Mouse (Mus musculus) hindbrain, embryonic 11.5 days (tissue): ENCODE data around the gene Slc7a5. TPM values are rescaled to one million over a fixed set of nuclear protein-coding genes. Genes with fewer than 3 reads are reported as not detected.
A peak's percentile ranks its signal among the peaks of the same experiment; 100 is the strongest.

Source experiments
- ATAC-seq: fragments of 200-750 bp; cut with Nextera tagmentation; 2 replicates; pipeline ENCODE4 v1.8.0; 2017; ENCODE audit warnings: mild to moderate bottlenecking, moderate TSS enrichment, moderate library complexity; ENCODE audit not compliant: low FRiP score
- DNase-seq: peaks from one replicate; pipeline ENCODE4 v3.0.0-alpha.2; 2015; ENCODE audit warnings: low spot score
- H3K27ac ChIP-seq: fragments of 300-500 bp; sonication (generic); 2 replicates; pipeline ENCODE4 v1.5.1; 2014; ENCODE audit warnings: mild to moderate bottlenecking, low read depth, low read length
- H3K27me3 ChIP-seq: fragments of 300-500 bp; sonication (generic); 2 replicates; pipeline ENCODE4 v1.6.1; 2014; ENCODE audit warnings: mild to moderate bottlenecking, low read length, moderate library complexity, mixed read lengths; ENCODE audit not compliant: control insufficient read depth, insufficient read depth
- H3K36me3 ChIP-seq: fragments of 300-500 bp; sonication (generic); 2 replicates; pipeline ENCODE4 v1.6.1; 2014; ENCODE audit warnings: mild to moderate bottlenecking, low read length, moderate library complexity, mixed read lengths; ENCODE audit not compliant: control insufficient read depth, insufficient read depth
- H3K4me1 ChIP-seq: fragments of 300-500 bp; sonication (generic); replicated peaks from 2 replicates; pipeline ENCODE4 v1.6.1; 2014; ENCODE audit warnings: low read length, mixed read lengths; ENCODE audit not compliant: control insufficient read depth, insufficient read depth
- H3K4me2 ChIP-seq: fragments of 300-500 bp; sonication (generic); replicated peaks from 2 replicates; pipeline ENCODE4 v1.6.1; 2014; ENCODE audit warnings: mild to moderate bottlenecking, low read depth, low read length
- H3K4me3 ChIP-seq: fragments of 300-500 bp; sonication (generic); 2 replicates; pipeline ENCODE4 v1.5.1; 2014; ENCODE audit warnings: low read depth, low read length
- H3K9ac ChIP-seq: fragments of 300-500 bp; sonication (generic); 2 replicates; pipeline ENCODE4 v1.6.1; 2014; ENCODE audit warnings: low read depth, low read length
- H3K9me3 ChIP-seq: fragments of 300-500 bp; sonication (generic); 2 replicates; pipeline ENCODE4 v1.6.1; 2016; ENCODE audit warnings: low read length; ENCODE audit not compliant: control insufficient read depth
- WGBS: fragments of 180-500 bp; shearing (Covaris S2); extraction: QIAGEN DNeasy Blood & Tissue Kit; methylation state at CpG from one replicate; pipeline ENCODE4 v1.1.7; 2014; 5-methylcytosine and 5-hydroxymethylcytosine counted together
- polyA plus RNA-seq: library from polyadenylated mRNA; unstranded; fragments of >200 nt; fragmentation: Nextera tagmentation; extraction: Ambion mirVana; gene quantifications from 2 replicates; pipeline ENCODE4 v1.2.1, GENCODE M21; 2014

Gene Slc7a5
- polyA plus RNA-seq, 1 experiment from 2014 or later: 23.3 TPM

DNA sequence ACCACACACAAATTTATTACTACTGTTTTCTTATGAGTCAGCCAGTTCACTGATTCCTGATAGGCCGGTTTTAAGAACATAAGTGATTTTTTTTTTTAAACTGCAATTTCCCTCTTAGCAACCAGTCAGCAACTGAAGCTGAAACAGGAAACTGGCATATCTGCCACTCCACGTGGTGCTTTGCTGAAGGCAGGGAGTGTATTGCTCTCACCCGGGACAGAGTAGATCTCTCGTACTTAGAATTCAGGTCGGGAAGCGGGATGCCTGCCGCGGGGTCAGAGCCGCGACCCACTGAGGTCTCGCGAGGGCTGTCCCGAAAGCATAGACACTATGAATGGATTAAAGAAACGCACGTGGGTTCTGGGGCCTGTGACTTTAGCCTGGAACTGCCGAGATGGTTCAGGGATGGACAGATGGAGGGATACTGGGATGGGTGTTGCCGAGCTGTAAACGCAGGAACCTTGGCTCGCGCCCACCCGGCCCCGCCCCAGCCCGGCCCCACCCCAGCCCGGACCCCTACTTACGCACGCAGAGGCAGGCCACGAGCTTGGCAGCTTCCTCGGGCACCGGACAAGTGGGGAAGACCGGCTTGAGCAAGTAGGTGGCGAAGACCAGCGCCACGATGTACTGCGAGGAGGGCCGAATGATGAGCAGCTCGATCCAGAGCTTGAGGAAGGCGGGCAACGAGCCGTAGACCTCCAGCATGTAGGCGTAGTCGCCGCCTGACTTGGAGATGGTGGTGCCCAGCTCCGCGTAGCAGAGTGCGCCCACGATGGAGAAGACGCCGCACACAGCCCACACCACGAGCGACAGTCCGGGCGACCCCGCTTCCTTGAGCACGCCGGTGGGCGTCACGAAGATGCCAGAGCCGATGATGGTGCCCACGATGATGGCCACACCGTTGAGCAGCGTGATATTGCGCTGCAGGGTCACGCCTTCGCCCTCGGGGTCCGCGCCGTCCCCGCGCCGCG is 667 bp downstream of the Slc7a5 start:
- H3K4me3 ChIP-seq: peak overlapping the region; percentile 70
- no peak overlapping the region for H3K27ac ChIP-seq
- H3K27me3 ChIP-seq: peaks cover 2% of the 10 kb centered on the region; the same call in 1 of the 2 replicates
- no peaks in the 10 kb centered on the region for H3K36me3 ChIP-seq
- ATAC-seq (peak; percentile 74), DNase-seq (peak; percentile 66)
- peaks cover 6% of the 10 kb centered on the region; the same call in 1 of the 2 replicates for H3K4me1 ChIP-seq
- H3K9me3 ChIP-seq: no peaks in the 10 kb centered on the region
- H3K9ac ChIP-seq: peak overlapping the region; percentile 67
- under 1% methylated on average over 64 of the region's 72 CpGs for WGBS
- peak overlapping the region; percentile 98 for H3K4me2 ChIP-seq

DNA sequence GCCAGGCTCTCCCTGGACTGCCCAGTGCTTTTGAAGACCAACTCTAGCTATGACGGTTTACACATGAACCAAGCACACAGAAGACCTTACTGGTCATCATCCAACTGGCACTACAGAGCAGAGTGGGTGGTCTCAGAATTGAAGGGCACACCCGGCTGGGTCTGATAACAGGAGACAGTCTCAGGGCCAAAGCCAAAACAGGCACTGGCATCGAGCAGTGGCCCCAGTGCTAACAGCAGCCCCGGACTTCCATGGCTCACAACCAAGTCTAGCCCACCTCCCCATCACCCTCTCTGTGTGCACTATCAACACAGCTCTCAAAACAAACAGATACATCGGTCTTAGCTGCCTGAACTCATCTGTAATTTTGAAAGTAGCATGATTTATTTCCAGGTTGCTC is 1.6 kb downstream of the Slc7a5 start:
- Histone ChIP-seq H3K27me3 (peaks cover 2% of the 10 kb centered on the region; the same call in 1 of the 2 replicates), H3K4me2 (peak overlapping the region; percentile 98), H3K9me3 (no peaks in the 10 kb centered on the region), H3K4me1 (peaks cover 6% of the 10 kb centered on the region; the same call in 1 of the 2 replicates), H3K27ac (no peak overlapping the region), H3K4me3 (peak overlapping the region; percentile 70), H3K9ac (0 out of 2 replicates have a peak overlapping the region, but pooled peaks have one; percentile 27), H3K36me3 (no peaks in the 10 kb centered on the region)
- 42% methylated on average over 5 of the region's 5 CpGs for WGBS
- DNase-seq: no peak
- no peak for ATAC-seq

DNA sequence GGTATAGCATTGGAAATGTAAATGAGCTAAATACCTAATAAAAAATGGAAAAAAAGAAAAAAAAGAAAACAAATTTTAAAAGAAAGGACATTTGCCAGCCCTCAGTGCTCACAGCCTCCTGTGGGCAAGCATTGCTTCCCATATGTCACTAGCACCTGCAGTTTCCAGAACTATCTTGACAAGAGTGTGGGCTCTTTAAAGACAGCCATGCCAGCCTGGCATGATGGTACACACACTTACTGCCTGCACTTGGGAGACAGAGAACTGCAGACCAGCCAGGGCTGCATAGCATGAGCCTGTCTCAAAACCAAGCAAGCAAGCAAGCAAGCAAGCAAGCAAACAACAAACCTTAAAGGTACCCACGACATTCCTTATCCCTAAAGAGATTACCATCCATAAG is 2.1 kb downstream of the Slc7a5 start:
- Histone ChIP-seq H3K36me3 (no peaks in the 10 kb centered on the region), H3K4me2 (peak overlapping the region; percentile 98; the same call in 1 of the 2 replicates), H3K9ac (0 out of 2 replicates have a peak overlapping the region, but pooled peaks have one; percentile 27), H3K4me1 (peaks cover 6% of the 10 kb centered on the region; the same call in 1 of the 2 replicates), H3K27me3 (peaks cover 2% of the 10 kb centered on the region; the same call in 1 of the 2 replicates), H3K4me3 (peak overlapping the region; percentile 70), H3K9me3 (no peaks in the 10 kb centered on the region), H3K27ac (no peak overlapping the region)
- ATAC-seq (no peak), DNase-seq (no peak)
- WGBS: 75% methylated on average over 1 of the region's 1 CpGs

DNA sequence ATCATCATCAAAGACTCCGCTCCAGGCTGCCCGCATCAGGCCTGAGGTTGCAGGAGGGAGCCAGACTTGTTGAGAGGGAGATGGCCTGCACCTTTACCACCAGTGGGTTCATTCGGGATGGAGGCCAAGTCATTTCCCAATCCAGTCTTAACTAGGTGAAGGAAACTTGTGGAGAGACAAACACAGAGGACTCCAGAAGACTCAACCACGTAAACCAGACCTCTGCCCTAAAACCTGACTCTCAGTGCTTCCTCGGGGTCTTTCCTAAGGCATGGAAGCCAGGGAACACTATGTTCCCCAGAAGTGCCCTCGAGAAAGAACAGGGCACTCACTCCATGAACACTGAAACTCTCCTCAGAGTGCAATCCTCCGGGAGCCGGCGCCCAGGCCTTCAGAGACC is 2.5 kb downstream of the Slc7a5 start:
- DNase-seq (no peak), ATAC-seq (no peak)
- Histone ChIP-seq H3K27ac (no peak overlapping the region), H3K36me3 (no peaks in the 10 kb centered on the region), H3K27me3 (peaks cover 2% of the 10 kb centered on the region; the same call in 1 of the 2 replicates), H3K4me1 (peaks cover 6% of the 10 kb centered on the region; the same call in 1 of the 2 replicates), H3K4me2 (no peak overlapping the region), H3K4me3 (no peak overlapping the region), H3K9ac (no peak overlapping the region), H3K9me3 (no peaks in the 10 kb centered on the region)
- 92% methylated on average over 9 of the region's 9 CpGs for WGBS

DNA sequence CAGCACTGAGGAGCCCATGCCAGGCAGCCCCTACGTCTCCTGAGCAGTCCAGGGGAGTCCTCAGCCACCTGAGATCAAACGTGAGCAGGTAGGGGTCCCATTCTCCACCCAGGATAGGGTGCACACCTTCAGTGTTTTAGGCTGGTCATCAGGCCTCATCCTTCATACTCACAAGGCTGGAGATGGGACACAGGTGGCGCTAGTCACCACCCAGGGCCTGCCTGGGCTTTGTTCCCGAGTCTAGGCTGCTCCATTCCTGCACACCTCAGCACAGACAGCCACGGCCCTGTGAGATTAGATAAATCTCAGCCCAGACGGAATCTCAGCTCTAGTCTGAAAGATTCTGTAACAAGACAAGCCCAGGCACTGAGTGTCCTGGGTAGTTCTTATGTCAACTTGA is 3.5 kb downstream of the Slc7a5 start:
- Histone ChIP-seq H3K4me2 (no peak overlapping the region), H3K36me3 (no peaks in the 10 kb centered on the region), H3K9ac (no peak overlapping the region), H3K9me3 (no peaks in the 10 kb centered on the region), H3K27ac (no peak overlapping the region), H3K27me3 (no peaks in the 10 kb centered on the region; the same call in 1 of the 2 replicates), H3K4me1 (peaks cover 11% of the 10 kb centered on the region; the same call in 1 of the 2 replicates), H3K4me3 (no peak overlapping the region)
- 78% methylated on average over 6 of the region's 6 CpGs for WGBS
- no peak for DNase-seq
- no peak for ATAC-seq

DNA sequence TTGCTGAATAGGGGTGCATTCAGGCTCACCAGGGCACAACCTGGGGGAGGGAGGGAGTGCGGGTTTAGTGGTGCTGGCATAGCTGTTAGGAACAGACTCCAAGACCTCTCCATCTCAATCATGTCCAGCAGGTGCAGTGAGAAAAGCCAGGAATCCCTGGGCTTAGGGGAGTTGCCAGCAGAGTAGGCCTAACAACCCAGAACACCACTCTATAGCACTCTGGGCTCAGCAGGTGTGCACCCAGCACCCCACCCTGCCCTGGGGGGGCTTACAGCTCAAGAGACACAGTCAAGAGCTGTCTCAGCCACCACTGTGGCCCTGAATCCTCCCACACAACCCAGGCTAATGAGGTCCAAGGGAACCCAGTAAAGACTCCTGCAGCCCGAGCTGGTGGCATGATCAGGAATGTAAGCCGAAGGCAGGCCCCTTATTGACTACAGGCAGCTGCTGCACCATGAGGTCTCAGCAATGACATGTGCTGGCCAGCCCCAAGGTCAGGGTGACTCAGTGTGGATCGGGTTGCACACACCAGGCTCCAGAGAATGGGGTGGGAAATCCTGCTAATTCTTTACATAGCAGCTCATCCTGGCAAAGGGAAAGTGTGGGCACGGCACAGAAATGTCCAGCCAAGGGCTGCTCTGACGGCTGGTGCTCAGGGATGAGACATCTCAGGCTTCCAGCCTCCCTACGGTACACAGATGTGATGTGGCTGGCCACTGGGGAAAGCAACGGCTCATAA is 5.8 kb downstream of the Slc7a5 start:
- H3K4me1 ChIP-seq: peaks cover 29% of the 10 kb centered on the region

DNA sequence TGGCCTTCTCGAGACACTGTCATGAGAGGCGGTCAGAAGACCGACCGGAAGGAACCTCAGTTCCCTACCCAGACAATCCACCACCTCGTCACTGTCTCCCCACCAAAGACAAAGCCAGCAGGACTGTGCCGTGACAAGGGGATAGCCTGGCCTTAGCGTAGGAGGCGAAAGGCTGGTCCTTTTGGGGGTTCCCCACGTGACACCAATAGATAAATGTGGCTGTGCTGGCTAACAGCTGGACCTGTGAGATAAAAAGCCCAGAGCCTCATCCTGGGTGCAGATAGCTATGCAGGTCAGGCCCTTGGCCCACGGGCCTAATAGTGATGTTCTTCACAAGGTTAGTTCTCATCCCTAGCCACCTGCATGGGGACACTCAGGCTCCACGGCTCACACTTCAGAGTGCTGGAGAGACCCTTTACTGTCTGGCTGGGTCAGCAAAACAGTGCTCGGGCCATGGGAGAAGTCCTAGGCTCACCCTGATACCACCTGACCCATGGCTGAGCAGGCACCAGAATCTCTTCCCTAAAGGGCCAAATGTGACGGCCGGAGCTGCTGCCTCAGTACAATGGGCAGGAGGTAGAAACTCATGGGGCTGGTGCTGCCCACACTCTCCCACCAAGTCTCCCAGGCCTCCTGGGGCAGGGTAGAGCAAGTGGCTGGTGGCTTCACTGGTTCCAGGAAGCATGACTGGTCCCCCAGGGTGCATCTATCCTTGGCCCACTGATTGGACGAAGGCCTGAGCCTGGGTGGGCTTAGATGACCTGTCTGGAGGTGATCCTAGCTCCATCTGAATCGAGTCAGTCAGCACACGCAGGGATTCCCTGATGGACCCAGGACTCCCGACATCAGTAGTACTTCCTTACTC is 8.1 kb downstream of the Slc7a5 start:
- Histone ChIP-seq H3K9me3 (no peaks in the 10 kb centered on the region), H3K27me3 (no peaks in the 10 kb centered on the region), H3K4me1 (peaks cover 27% of the 10 kb centered on the region), H3K27ac (peak overlapping the region; percentile 72), H3K4me3 (no peak overlapping the region), H3K9ac (no peak overlapping the region), H3K36me3 (no peaks in the 10 kb centered on the region), H3K4me2 (no peak overlapping the region)
- 72% methylated on average over 18 of the region's 18 CpGs for WGBS
- ATAC-seq: no peak
- DNase-seq: no peak

More for the DNA sequence above, 5.8 kb downstream of the Slc7a5 start:
- Histone ChIP-seq H3K36me3 (no peaks in the 10 kb centered on the region), H3K27me3 (no peaks in the 10 kb centered on the region), H3K4me2 (no peak overlapping the region), H3K4me3 (no peak overlapping the region), H3K9me3 (no peaks in the 10 kb centered on the region), H3K9ac (no peak overlapping the region), H3K27ac (no peak overlapping the region)
- ATAC-seq (no peak), DNase-seq (no peak)
- WGBS: 61% methylated on average over 8 of the region's 8 CpGs
